Mouse (Mus musculus): ENCODE results near the gene Pcp4l1.
A peak's percentile ranks its signal among the peaks of the same experiment; 100 is the strongest.
"Not testable (repeated sequence)": the region's sequence is repeated elsewhere in the genome, so short reads cannot be mapped to it uniquely, and the experiment has no call there.

The Pcp4l1 gene

GRCm38 (mm10) chr1:171189046-171189445 is 7.0 kb downstream of the Pcp4l1 start:
- DNase-seq (ENCODE audit: low spot score in 2 of 2) = no peak

- DNase-seq (ENCODE audit: low spot score in 2 of 2) = no peak
Observed at GRCm38 (mm10) chr1:171187851-171188700, 8.0 kb downstream of the Pcp4l1 start.

GRCm38 (mm10) chr1:171185655-171186054 is 10.4 kb downstream of the Pcp4l1 start:
- no peak for DNase-seq (ENCODE audit: low spot score in 2 of 2)

GRCm38 (mm10) chr1:171184314-171184713 is 11.8 kb downstream of the Pcp4l1 start:
- peak; percentile 47 to 58 for DNase-seq (ENCODE audit: low spot score in 2 of 2)

GRCm38 (mm10) chr1:171183620-171184019 is 12.4 kb downstream of the Pcp4l1 start:
- DNase-seq (ENCODE audit: low spot score in 2 of 2) = no peak

- DNase-seq (ENCODE audit: low spot score in 2 of 2) = no peak
Observed at GRCm38 (mm10) chr1:171183025-171183424, 13.0 kb downstream of the Pcp4l1 start.

DNA sequence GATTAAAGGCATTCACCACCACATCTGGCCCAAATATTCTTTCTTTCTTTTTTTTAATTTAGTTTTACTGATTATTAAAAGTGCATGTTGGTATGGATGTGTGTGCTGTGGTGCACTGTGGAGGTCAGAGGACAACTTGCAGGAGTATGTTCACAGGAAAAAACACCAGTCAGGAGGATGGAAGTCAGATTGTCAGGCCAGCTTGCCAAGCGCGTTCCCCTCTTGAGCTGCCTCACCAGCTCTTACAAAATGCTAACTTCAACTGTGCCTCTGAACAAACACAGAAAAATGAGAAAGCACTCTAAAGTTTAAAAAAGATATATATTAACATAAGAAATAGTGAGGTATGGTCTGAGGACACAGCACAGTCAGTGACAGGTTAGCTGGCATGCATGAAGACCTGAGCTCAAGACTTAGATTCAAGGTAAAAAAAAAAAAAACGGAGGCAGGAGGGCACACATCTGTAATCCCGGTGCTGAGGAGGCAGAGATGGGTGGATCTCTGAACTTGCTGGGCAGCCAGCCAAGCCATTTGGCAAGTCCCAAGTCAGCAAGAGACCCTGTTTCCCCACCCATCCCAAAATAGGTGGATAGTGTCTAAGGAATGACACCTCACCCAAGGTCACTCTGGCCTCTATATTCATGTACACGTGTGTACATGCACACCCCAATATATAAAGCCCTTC is 16.4 kb downstream of the Pcp4l1 start:
- no peak for DNase-seq (ENCODE audit: low spot score in 2 of 2)

GRCm38 (mm10) chr1:171172779-171173178 is 23.3 kb downstream of the Pcp4l1 start:
- DNase-seq (ENCODE audit: low spot score in 2 of 2) = no peak

DNA sequence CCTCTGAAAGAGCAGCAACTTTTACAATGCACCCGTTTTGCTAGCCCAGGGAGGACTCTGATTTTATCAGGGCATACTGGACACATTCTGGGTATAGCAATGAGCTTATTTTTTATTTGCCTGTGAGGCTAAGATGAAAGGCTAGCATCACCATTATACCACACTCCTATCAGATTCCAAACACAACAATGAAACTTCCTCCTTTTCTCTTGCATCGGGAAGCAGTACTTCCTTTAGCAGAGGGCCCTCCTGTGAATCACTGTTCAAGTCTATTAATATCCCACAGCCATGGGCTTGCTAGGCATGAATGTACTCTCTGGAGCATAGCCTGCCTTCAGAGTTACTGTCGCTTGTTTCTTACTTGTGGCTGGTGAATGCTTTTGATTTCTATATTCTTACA is 24.9 kb downstream of the Pcp4l1 start:
- no peak for DNase-seq (ENCODE audit: low spot score in 2 of 2)

DNA sequence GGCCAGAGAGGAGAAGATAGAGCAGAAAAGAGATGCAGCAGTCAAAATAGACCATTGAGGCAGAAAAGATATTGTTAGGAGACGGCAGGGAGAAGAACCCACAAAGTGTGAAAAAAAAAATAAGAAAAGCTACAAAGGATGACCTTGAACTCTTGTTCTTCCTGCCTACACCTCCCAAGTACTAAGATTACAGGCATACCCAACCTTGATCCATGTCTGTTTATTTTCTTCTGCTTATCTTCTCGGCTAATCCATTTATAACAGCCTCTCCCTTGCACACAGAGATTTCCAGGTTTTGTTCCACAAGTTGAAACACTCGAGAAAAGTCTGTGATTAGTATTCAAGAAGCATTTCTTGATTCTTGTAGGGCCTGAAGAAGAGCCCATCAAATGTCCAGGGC is 26.2 kb downstream of the Pcp4l1 start:
- DNase-seq (ENCODE audit: low spot score in 2 of 2) = no peak

DNA sequence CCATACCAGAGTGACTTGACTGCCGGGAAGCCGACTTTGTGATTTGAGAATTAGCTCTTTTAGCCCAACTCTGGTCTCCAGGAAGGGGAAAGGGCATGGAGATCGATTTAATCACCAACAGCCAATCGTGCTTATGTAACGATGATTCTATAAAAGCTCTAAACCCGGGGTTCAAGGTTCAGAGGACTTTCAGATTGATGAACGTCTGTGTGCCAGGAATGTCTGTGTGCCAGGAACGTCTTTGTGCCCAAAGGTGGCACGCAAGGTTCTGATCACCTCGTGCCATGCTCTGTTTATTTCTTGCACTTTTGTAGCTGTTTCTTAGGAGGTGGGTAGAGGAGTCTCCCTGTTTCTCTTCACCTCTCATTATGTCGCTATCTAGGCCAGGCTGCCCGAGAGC is 27.2 kb downstream of the Pcp4l1 start:
- DNase-seq (ENCODE audit: low spot score in 2 of 2) = no peak

DNA sequence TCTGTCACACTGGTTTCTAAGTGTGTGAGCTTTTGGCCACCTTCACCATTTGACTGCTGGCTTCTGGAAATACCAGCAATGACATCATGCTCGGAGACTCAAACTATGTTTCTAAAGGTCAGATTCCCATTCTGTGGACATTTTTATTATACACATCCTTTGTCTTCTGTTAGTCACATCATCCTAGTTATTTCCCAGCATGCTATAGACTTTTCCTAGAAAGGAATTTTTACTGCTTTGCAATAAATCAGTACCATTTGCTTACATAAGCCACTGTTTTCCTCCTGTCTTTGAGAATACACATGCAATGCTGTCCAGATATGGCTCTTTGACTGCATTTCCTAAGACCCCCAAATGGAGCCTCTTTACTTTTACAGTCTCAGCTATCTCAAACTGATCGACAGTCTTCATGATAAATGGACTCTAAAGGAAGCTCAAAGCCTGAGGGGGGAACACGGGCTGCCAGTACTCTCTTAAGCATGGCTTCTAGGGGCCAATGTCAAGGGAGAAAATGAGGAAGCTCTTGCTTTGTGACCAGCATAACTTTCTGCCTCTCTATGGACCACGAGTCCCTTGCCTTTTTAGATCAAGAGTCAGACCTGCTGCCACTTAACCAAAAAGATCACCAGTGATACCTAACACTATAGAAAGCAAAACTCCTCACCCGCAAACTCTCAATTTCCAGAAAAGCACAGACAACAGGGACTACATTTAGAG is 30.3 kb downstream of the Pcp4l1 start:
- no peak for DNase-seq (ENCODE audit: low spot score in 2 of 2)

GRCm38 (mm10) chr1:171164258-171164657 is 31.8 kb downstream of the Pcp4l1 start:
- DNase-seq (ENCODE audit: low spot score in 2 of 2) = no peak

DNA sequence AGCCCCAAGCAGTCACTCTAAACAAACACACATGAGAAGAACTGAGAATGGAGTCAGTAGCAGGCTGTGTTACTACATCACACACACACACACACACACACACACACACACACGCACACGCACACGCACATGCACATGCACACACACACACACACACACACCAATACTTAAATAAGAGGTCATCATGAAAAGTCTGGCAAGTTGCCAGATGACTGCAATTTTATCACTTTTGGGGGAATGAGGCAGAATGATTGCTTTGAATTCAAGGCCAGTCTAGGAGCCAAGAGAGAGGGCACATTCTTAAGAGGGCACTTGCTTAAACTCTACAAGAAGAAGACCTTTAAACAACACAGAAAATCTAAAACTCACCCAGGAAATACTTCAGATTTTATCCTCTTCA is 33.5 kb downstream of the Pcp4l1 start:
- DNase-seq (ENCODE audit: low spot score in 2 of 2) = no peak

- peak; percentile 5 to 44 for DNase-seq (ENCODE audit: low spot score in 2 of 2)
Observed at GRCm38 (mm10) chr1:171159485-171159975, 36.5 kb downstream of the Pcp4l1 start.

- DNase-seq (ENCODE audit: low spot score in 2 of 2) = no peak
Observed at GRCm38 (mm10) chr1:171157965-171158364, 38.1 kb downstream of the Pcp4l1 start.

DNA sequence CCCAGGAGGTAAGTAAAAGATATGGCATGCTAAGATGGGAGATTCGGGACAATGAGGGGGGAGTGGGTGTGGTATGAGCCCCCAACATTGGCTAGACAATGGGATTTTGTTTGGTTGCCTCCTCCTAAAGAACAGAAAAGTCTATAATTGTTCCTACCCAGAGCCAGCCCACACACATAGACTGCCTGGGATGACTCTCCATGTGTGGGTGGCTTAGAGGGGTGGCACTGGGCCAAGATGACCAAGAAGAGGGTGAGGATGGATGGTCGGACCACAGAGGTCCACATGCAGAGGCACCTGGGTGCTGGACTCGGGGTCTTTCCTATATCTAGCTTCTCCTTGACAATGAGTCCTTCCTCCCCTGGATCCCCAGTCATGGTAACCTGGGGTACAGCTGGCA is 39.4 kb downstream of the Pcp4l1 start:
- no peak for DNase-seq (ENCODE audit: low spot score in 2 of 2)

- DNase-seq (ENCODE audit: low spot score in 2 of 2) = no peak
Observed at GRCm38 (mm10) chr1:171151966-171152365, 44.1 kb downstream of the Pcp4l1 start.

DNA sequence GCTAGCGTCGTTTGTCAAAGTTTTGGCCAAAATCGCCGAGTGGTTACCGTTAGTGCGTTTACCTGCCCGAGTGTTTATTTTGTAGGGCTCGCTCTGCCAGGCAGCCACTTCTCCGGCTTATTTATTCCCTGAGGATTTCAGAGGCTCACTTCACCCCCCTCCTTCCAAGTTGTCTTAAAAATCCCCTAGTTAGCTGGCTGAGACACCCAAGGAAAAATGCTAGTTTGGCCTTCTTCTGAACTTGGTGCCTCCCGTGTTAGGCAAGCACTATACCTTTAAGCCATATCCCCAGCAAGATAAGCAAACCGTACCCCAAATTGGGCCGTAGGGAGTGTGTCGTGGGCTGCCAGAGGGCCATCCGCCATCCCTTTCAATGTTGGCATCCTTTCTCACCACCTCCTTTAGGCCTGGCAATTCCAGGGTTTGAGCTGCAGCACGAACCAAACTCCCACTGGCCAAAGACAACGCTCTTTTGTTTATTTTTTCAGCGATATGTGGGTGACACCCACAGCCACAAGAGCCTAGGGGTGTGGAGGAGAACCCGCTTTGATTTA is 45.2 kb downstream of the Pcp4l1 start:
- no peak for DNase-seq (ENCODE audit: low spot score in 2 of 2)

DNA sequence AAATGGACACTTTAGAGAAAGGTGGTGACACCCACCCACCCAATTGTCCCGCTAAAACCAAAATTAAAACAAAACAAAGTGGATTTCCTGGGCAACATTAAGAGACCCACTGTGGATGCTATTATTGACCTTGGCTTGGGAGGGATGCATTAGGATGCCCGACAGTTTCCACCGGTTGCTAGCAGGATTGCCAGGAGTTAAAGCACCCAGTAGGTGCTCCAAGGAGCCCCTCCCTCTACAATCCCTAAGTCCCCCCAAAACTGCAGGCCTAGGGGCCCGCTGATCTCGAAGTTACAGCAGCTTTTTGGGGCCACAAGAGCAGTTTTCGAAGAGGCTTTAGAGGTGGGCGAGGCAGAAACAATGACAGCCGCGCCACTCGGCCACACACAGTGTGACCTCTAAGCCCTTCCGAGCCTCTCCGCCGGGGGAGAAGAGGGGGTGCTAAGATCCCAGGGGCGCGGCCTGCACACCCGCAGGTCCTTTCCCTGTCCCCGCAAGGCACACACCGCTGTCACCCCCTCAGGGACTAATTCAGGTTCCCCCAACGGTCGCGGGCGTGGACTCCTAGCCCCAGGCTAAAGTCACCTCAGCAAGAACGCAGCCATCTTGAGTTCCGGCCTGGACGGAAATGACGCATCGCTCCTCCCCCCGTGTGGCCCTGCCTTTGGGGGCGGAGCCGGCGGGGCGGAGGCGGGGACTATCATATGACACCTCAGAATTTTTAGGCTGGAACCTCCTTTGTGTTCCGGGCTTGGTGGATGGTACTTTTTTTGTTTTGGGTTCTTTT is 45.9 kb downstream of the Pcp4l1 start, which contains the start of the genes Sdhc and Mpz:
Sdhc (minus strand) TSS at position 630 of the 787 bp plus-strand sequence.
Mpz (plus strand) TSS at position 738 of the 787 bp plus-strand sequence.
- DNase-seq (ENCODE audit: low spot score in 2 of 2) = peak; percentile 92 to 96

GRCm38 (mm10) chr1:171142981-171143380 is 53.1 kb downstream of the Pcp4l1 start:
- DNase-seq (ENCODE audit: low spot score in 2 of 2) = not testable (repeated sequence)
